Mouse (Mus musculus): ENCODE data around the gene Fchsd2. TPM values are rescaled to one million over a fixed set of nuclear protein-coding genes. Genes with fewer than 3 reads are reported as not detected.

Gene Fchsd2
- 131 TPM for total RNA-seq (2023)

GRCm38 (mm10) chr7:101092618-101093017 is at the start of gene Fchsd2:
TSS of gene Fchsd2 (plus strand) at chr7:101092863.

DNA sequence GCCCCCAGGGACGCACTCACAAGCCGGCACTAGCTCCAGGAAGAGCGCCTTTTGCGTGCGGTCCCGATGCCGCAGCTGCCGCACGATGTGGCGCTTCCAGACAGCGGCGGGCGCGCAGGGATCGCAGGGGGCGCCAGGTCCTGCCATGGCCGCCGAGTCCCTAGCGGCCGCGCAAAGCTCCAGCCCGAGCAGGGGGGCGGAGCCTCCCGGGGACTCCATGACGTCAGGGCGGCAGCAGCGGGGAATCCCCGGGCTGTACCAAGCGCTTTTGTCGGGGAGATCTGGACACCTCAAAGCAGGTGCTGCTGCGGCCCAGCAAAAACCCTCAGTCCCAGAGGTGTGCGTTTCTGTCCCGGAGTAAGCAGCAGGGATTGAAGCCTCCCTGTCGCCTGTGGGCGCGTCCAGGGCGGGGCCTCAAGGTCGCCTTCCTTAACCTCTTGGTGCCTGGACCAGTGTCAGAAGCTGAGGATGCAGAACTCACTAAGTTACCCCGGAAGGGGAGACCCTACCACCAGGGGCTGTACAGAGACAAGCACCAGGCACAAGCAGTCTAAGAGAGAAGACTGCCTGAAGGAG is 209.3 kb downstream of the Fchsd2 start, which contains the start of gene Atg16l2:
Atg16l2 (minus strand) TSS at position 371 of the 576 bp plus-strand sequence.

DNA sequence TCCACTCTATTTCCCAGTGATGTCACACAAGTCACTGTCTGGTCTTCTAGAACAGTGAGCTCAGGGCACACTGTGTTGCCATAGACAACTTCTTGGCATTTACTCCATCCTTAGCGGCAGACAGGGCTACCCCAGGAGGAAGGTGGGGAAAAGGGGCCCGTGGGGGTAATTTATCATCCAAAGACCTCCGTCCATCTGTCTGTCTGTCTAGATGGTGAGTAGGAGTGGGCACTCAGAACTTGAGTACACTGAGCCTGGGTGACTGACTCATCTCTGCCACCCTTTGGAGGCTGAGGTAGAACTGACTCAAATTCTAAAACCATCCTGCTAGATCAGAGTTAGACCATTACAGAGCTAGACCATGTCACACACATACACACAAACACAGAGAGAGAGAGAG is 224.4 kb downstream of the Fchsd2 start, which contains the start of gene Stard10:
Stard10 (plus strand) TSS at position 73 of the 400 bp plus-strand sequence.

Other genes with a start within 250 kb of the Fchsd2 start
- gene Relt, start 229.4 kb upstream of the Fchsd2 start, total RNA-seq (2023): 26.3 TPM
- 0.06 TPM for gene Arhgef17, start 160.8 kb upstream of the Fchsd2 start, total RNA-seq (2023)
- not detected for gene P2ry6, start 118.2 kb upstream of the Fchsd2 start, total RNA-seq (2023)
- 3.1 TPM for gene P2ry2, start 80.0 kb upstream of the Fchsd2 start, total RNA-seq (2023)
- gene Atg16l2, start 209.4 kb downstream of the Fchsd2 start, total RNA-seq (2023): 139 TPM
- 10.0 TPM for gene Stard10, start 224.2 kb downstream of the Fchsd2 start, total RNA-seq (2023)

Measured in CD4-positive naive resting alpha-beta T cell, adult 76 days (primary cell).